Mouse (Mus musculus) neural tube, embryonic 14.5 days (tissue): Measurements from ENCODE around the gene Tec. TPM values are rescaled to one million over a fixed set of nuclear protein-coding genes. Genes with fewer than 3 reads are reported as not detected.

Experiments used
- ATAC-seq: fragments of 200-750 bp; cut with Nextera tagmentation; 2 replicates; pipeline ENCODE4 v1.8.0; 2017; ENCODE audit warnings: low read depth, mild to moderate bottlenecking, moderate TSS enrichment, moderate library complexity
- H3K27ac ChIP-seq: fragments of 300-500 bp; sonication (generic); 2 replicates; pipeline ENCODE4 v1.5.1; 2014; ENCODE audit warnings: low read depth, mild to moderate bottlenecking, control low read depth, low read length, moderate library complexity, mixed read lengths
- H3K27me3 ChIP-seq: fragments of 300-500 bp; sonication (generic); 2 replicates; pipeline ENCODE4 v1.6.1; 2014; ENCODE audit warnings: low read length; ENCODE audit not compliant: control insufficient read depth, insufficient read depth
- H3K36me3 ChIP-seq: fragments of 300-500 bp; sonication (generic); 2 replicates; pipeline ENCODE4 v1.6.1; 2014; ENCODE audit warnings: low read length, mixed read lengths; ENCODE audit not compliant: control insufficient read depth, insufficient read depth
- H3K4me1 ChIP-seq: fragments of 300-500 bp; sonication (generic); 2 replicates; pipeline ENCODE4 v1.6.1; 2014; ENCODE audit warnings: low read length; ENCODE audit not compliant: control insufficient read depth, insufficient read depth
- H3K4me2 ChIP-seq: fragments of 300-500 bp; sonication (generic); 2 replicates; pipeline ENCODE4 v1.6.1; 2014; ENCODE audit warnings: mild to moderate bottlenecking, low read depth, low read length, control low read depth
- H3K4me3 ChIP-seq: fragments of 300-500 bp; sonication (generic); 2 replicates; pipeline ENCODE4 v1.5.1; 2014; ENCODE audit warnings: low read depth, low read length, control low read depth, mixed read lengths
- H3K9ac ChIP-seq: fragments of 300-500 bp; sonication (generic); replicated peaks from 2 replicates; pipeline ENCODE4 v1.6.1; 2014; ENCODE audit warnings: low read depth, mild to moderate bottlenecking, control low read depth, low read length, mixed read lengths
- H3K9me3 ChIP-seq: fragments of 300-500 bp; sonication (generic); 2 replicates; pipeline ENCODE4 v1.6.1; 2016; ENCODE audit warnings: low read length; ENCODE audit not compliant: control insufficient read depth
- WGBS: fragments of 180-500 bp; shearing (Covaris S2); extraction: QIAGEN DNeasy Blood & Tissue Kit; methylation state at CpG from one replicate; pipeline ENCODE4 v1.1.7; 2014; 5-methylcytosine and 5-hydroxymethylcytosine counted together
- polyA plus RNA-seq: library from polyadenylated mRNA; unstranded; fragments of >200 nt; fragmentation: Nextera tagmentation; extraction: Ambion mirVana; gene quantifications from 2 replicates; pipeline ENCODE4 v1.2.1, GENCODE M21; 2014

Tec gene
- polyA plus RNA-seq, 1 experiment from 2014 or later = 5.8 TPM

DNA sequence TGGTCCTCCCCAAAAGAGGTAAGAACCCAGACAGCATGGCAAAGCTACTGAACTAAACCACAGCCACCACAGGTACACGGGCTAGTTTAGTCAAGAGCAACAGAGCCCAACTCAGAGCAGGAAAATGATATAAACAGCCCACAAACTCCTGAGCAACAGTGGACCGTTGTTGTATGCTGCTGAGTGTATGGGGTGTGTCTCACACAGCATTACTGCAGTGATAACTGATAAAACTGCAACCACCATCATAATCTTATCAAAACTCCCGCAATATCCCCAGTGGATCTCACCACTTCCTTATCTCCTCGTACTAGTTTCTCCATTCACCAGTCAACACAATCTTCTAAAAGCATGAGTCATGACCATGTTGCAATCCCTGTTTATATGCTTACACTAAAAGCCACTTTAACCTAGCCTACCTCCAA is 16.6 kb downstream of the Tec start:
- Histone ChIP-seq H3K36me3 (no peaks in the 10 kb centered on the region), H3K4me2 (no peak overlapping the region), H3K4me3 (no peak overlapping the region), H3K9me3 (no peaks in the 10 kb centered on the region), H3K27ac (no peak overlapping the region), H3K27me3 (no peaks in the 10 kb centered on the region), H3K4me1 (no peaks in the 10 kb centered on the region), H3K9ac (no peak overlapping the region)
- ATAC-seq = no peak
- WGBS = 95% methylated on average over 4 of the region's 4 CpGs

DNA sequence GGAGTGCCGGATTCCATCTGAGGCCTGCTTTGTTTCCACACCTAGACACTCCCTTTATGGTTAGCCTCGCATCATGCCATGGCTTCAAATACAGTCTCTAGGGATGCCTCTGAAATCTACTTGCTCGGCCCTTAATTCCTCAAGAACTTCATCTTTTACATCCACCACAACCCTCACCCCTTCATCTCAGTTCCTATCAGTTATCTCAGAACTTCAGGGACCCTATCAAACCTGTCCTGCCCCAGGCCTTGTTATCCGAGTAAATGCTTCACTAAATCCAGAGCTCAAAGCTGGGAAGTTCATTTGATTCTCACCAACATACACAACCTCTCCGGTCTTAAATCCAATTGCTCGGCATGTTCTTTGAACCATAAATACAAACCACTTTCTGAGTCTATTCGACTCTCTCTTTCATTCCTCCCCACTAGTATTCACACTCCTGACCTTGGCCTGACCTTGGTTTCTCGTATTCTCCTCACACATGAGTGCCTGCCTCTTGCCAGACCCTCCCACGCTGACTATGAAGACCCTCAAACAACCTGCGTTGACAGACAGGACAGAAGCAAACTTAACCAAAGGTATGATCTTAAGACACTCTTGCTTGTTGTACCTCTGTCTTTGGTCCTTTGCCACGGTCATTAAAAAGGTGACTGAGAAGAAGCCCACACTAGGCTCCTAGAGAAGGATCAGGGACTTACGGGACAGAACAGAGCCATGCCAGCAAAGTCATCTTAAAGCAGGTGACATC is 17.2 kb downstream of the Tec start:
- no peak for ATAC-seq
- Histone ChIP-seq H3K4me2 (no peak overlapping the region), H3K4me1 (no peaks in the 10 kb centered on the region), H3K9me3 (no peaks in the 10 kb centered on the region), H3K9ac (no peak overlapping the region), H3K27me3 (no peaks in the 10 kb centered on the region), H3K36me3 (no peaks in the 10 kb centered on the region), H3K4me3 (no peak overlapping the region), H3K27ac (no peak overlapping the region)
- 68% methylated on average over 12 of the region's 12 CpGs for WGBS

DNA sequence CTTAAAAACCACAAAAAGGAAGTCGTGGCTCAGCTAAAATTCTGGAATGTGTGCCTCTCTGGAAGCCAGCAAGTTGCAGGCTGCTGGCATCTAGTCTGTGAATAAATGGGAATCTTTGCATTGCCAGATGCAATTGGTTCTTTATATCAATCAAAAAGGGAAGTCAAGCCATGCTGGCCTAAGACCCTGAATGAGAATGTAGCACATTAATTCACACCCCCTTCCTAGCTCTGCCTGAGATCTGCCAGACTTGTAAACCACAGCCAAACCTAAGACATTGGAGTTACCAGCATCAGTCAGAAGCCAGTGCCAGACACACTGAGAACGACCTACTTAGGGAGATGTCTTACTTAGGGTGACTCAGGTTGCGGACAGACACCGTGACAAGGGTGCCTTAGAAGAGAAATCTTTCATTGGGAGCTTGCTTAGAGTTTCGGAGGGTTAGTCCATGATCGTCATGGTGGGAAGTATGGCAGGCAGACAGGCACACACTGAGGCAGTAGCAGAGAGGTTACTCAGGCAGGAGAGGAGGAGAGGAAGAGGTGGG is 19.3 kb downstream of the Tec start:
- ATAC-seq = no peak
- H3K9me3 ChIP-seq = no peaks in the 10 kb centered on the region
- WGBS = 85% methylated on average over 6 of the region's 6 CpGs

DNA sequence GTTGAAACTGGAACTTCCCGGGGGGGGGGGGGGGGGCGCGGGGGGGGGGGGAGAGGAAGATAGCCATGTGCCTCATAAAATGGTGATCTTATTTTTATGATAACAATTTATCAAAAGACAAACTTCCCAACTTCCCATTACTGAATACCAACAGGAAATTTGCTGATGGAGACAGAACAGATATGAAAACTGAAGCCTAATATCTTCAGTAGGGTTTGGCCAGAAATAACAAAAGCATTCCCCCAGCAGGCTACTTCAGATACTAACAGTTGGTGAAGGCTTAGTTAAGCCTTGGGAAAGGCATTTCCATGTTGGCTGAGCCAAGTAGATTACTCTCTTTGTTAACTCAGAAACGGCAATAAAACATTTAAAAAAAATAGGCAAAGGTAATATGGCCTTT is 21.6 kb downstream of the Tec start:
- Histone ChIP-seq H3K4me3 (no peak overlapping the region), H3K9ac (no peak overlapping the region), H3K9me3 (no peaks in the 10 kb centered on the region), H3K36me3 (no peaks in the 10 kb centered on the region), H3K27me3 (no peaks in the 10 kb centered on the region), H3K27ac (no peak overlapping the region), H3K4me1 (no peaks in the 10 kb centered on the region), H3K4me2 (no peak overlapping the region)
- 73% methylated on average over 1 of the region's 4 CpGs for WGBS
- no peak for ATAC-seq

More for the DNA sequence above, 19.3 kb downstream of the Tec start:
- Histone ChIP-seq H3K27me3 (no peaks in the 10 kb centered on the region), H3K36me3 (no peaks in the 10 kb centered on the region), H3K4me1 (no peaks in the 10 kb centered on the region), H3K9ac (no peak overlapping the region), H3K4me2 (no peak overlapping the region), H3K27ac (no peak overlapping the region), H3K4me3 (no peak overlapping the region)

DNA sequence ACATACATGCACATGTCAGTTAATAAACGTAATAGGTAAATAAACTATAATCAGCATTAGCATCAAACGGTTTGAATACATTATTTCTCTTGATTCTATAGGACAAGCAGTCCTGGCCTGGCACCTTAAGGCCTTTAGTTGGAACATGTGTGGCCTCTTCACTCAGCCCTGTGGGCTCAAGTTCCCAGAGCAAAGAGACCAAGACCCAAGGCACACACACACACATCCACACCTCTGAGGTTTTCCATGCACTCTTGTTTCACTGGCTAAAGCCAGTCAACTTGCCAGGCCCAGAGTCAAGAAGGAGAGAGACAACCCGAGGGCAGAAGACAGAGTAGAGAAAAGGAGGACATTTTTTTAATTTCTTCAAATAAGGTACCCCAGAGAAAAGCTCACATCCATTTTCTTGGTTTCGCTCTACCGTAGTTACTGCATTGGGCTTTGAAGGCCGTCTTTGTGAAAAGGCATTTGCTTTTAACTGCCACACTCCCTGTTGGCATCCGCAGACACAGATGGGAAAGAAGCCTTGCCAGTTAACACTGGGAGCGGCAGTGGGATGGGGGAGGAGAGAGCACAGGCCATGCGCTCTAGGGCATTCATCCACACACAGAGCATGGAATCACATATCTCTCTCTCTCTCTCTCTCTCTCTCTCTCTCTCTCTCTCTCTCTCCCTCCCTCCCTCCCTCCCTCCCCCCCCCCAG is 22.2 kb downstream of the Tec start:
- Histone ChIP-seq H3K9ac (no peak overlapping the region), H3K4me2 (no peak overlapping the region), H3K4me3 (no peak overlapping the region), H3K9me3 (no peaks in the 10 kb centered on the region), H3K4me1 (no peaks in the 10 kb centered on the region), H3K36me3 (no peaks in the 10 kb centered on the region), H3K27ac (no peak overlapping the region), H3K27me3 (no peaks in the 10 kb centered on the region)
- 49% methylated on average over 9 of the region's 9 CpGs for WGBS
- ATAC-seq = peak; percentile 91

DNA sequence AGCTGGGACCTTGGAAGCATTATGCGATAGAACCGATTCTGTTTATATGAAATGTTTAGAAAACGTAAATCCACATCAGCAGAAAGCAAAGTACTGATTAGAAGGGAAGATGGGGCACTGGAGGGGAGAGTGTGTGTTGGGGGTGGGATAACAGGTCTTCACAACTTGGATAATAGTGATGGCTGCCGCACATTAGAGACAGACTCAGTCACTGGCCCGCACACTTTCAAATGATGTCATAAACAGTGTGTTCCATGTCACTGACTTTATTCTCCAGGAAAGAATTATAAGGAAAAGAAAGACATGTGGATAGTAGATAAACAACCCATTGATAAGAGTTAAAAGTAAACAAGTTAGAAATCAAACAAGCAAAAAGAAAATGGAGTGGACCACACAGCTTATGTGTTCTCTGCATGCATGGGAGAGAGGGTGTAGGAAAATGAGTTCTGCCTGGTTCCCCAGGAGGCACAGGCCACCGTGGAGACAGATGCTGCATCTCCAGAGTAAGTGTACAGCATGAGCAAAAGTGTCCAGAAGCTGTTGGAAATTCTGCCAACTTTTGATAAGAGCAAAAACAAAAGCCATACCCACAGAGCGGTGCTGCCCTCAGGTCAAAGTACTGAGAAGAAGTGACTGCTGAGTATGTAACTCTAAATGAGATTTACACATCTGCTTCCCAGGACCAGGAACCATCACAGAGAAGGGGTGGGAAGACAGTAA is 23.3 kb downstream of the Tec start:
- H3K4me1 ChIP-seq = no peaks in the 10 kb centered on the region
- H3K27me3 ChIP-seq = no peaks in the 10 kb centered on the region
- no peaks in the 10 kb centered on the region for H3K36me3 ChIP-seq
- H3K27ac ChIP-seq = no peak overlapping the region
- ATAC-seq = no peak
- 77% methylated on average over 7 of the region's 7 CpGs for WGBS
- H3K4me2 ChIP-seq = no peak overlapping the region
- no peak overlapping the region for H3K9ac ChIP-seq
- no peaks in the 10 kb centered on the region for H3K9me3 ChIP-seq
- no peak overlapping the region for H3K4me3 ChIP-seq

DNA sequence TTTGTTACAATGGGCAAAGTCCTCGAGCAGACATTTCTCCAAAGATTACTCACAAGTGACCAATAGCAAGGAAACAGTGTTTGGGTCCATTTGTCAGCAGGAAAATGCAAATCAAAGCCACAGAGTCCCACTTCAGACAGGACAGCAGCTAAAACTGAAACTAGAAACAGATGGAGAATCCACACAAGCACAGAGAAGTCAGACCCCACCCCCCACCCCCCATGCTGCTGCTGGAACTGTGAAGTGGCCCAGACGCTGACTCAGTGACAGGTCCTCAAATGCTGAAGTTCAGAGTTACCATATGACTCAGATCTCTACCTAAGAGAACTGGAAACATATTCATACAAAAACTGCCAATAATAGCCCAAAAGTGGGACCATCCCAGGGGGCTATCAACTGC is 24.0 kb downstream of the Tec start:
- Histone ChIP-seq H3K9me3 (no peaks in the 10 kb centered on the region), H3K4me1 (no peaks in the 10 kb centered on the region), H3K4me3 (no peak overlapping the region), H3K4me2 (no peak overlapping the region), H3K36me3 (no peaks in the 10 kb centered on the region), H3K27ac (no peak overlapping the region), H3K9ac (no peak overlapping the region), H3K27me3 (no peaks in the 10 kb centered on the region)
- no peak for ATAC-seq
- WGBS = 49% methylated on average over 2 of the region's 2 CpGs

DNA sequence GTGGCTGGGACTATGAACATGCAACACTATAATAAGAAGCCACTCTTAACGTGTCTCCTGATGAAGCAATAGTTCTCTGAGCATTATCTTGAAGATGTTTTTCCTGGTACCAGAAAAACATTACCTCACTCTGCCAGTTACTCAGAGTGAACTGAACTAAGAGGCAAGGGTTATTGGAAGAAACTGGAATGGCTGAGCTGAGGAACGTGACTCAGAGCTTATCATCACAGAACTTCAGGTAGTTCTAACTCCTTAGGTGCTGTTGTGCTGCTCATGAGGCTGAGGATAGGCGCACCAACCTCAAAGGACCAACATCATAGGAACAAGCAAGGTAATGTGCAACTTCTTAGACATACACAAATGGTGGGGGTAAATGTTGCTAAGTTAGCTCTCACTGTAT is 28.6 kb downstream of the Tec start:
- Histone ChIP-seq H3K9ac (no peak overlapping the region), H3K27me3 (no peaks in the 10 kb centered on the region), H3K4me3 (no peak overlapping the region), H3K36me3 (no peaks in the 10 kb centered on the region), H3K27ac (no peak overlapping the region), H3K4me2 (no peak overlapping the region), H3K9me3 (no peaks in the 10 kb centered on the region), H3K4me1 (no peaks in the 10 kb centered on the region)
- WGBS = 90% methylated on average over 3 of the region's 3 CpGs
- no peak for ATAC-seq

DNA sequence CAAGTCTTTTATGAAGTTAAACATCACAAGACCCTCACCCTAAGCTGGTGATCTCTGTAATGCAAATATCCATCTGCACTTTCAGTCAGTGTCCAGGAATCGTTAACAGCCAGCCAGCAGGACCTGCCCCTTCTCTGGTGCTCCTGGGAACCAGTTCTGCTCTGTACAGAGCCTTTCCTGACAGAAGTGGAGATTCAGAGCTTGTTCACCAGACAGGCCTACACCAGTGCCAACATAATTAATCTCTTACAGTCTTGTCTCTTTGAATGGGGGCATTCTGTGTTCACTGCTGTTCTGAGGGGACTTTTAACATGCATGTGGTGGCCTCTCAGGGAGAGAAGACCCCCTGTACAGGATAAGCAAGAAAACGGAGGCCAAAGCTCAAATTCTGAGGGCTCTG is 29.3 kb downstream of the Tec start:
- Histone ChIP-seq H3K36me3 (no peaks in the 10 kb centered on the region), H3K27ac (no peak overlapping the region), H3K27me3 (no peaks in the 10 kb centered on the region), H3K4me1 (no peaks in the 10 kb centered on the region), H3K4me3 (no peak overlapping the region), H3K9me3 (no peaks in the 10 kb centered on the region), H3K9ac (no peak overlapping the region), H3K4me2 (no peak overlapping the region)
- ATAC-seq = peak; percentile 76; the same call in 1 of the 2 replicates
- 34% methylated on average over 2 of the region's 2 CpGs for WGBS
